Mouse (Mus musculus) layer of hippocampus, adult 9-11 months (tissue): ENCODE data around the gene Slc1a7.

Experiments
- DNase-seq: peaks from one replicate; pipeline ENCODE4 v3.0.0; 2022

Slc1a7 gene

GRCm38 (mm10) chr4:108015067-108015765, 47.1 kb downstream of the Slc1a7 start:
- no peak for DNase-seq

DNA sequence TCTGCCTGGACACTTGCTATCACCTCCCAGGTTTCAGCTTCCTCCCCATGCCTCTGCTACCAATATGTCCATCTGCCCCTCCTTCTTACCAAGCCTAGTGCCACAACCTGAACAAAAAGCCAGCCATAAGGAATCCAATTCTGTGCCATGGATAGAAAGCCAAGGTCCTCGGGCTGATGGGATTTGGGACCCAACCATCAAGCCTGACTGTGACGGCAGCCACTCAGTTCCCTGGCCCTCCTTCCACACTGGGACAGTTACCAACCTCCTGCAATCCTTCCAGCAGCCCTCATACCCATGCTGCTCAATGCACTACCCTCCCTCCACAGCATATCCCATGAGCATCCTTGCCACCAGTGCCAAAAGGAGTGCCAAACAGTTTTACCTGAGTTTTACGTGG, 48.2 kb downstream of the Slc1a7 start:
- DNase-seq, result no peak

- no peak for DNase-seq
Observed at GRCm38 (mm10) chr4:108017839-108018238, 49.7 kb downstream of the Slc1a7 start.

DNA sequence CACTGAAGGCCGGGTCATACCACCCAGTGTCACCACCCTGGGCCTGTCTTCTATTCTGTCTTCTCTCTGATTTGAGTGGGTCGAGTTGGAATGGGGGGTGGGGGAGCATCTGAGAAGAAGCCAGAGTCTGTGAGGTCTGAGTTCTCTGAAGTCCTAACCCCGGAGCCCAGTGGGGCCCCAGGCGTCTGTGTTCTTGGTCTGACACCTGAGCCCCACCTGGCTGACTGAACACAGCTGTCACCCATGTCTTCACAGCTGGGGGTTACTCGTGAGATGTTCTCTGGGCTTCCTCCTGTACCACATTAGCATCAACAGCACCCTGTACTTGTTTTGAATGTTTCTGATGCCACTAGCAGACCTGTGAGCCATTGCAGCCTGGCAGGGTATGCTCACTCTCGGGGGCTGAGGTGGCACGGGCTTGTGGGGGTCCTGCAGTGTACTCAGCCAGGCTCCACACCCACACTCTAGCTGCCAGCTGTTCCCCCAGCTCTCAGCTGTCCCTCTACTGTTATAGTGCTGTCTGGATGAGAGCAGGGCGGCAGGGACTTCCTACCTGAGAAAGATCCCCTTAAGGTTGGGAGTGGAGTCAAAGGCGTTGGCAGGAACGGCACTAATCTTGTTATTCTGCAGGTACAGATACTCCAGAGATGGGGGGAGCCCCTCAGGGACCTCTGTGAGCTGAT, 50.2 kb downstream of the Slc1a7 start:
- no peak for DNase-seq

DNA sequence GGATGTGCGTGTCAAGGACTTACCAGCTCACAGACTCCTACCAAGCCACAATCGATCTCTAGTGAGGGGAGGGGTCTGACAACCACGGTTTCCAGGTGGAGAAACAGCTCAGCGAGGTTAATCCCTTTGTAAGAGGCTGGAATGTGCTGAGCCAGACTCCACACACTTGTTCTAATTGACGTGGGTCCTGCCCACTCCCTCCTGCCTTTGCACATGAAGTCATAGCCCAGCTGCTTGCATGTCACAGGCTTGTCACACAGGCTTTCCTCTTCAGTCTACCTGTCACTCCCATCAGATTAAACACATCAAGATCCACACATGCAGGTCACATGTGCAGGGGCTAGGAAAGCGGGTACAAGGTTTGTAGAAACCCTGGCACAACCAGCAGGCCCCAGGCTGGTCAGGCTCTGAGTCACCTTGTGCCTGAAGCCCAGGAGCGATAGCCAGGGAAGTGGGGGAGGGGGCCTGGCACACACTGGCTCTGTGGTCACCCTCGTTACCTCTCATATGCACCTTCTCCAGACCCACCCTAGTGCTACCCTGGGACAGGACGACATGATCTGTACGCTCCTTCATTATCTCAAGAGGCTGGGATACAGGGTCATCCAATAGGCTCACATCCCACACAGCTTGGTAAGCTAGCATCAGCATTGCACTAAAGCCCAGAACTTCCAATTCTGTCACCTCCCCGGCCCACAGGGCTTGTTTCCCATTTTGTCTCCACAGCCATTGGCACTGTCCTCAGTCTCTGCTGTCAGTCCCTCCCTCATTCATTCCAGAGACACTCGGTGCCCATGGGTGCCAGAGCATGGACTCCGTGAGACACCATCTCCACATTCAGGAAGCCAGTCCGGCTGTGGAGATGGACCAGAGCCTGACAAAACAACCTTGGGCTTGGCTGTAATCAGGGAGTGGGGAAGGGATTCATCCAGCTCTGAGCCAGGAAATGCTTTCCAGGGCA, 51.1 kb downstream of the Slc1a7 start:
- DNase-seq, result peak; percentile 51

DNA sequence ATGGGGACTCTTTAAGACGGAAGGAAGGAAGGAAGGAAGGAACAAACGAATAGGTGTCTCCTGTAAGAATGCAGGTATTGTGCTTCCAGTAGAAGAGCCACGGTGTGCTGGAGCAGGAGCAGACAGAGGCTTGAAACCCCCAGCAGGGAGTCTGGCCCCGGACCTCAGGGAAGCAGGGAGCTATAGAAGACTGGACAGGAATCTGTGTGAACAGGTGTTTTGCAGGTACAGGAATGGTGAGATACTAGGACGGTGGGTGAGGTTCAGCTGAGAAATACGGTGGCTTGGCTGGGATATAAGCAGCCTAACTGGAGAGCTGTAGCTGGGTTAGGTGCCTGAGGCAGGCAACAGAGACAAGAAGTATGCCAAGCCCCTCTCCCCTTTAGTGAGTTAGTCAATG, 52.0 kb downstream of the Slc1a7 start:
- DNase-seq, result no peak

DNA sequence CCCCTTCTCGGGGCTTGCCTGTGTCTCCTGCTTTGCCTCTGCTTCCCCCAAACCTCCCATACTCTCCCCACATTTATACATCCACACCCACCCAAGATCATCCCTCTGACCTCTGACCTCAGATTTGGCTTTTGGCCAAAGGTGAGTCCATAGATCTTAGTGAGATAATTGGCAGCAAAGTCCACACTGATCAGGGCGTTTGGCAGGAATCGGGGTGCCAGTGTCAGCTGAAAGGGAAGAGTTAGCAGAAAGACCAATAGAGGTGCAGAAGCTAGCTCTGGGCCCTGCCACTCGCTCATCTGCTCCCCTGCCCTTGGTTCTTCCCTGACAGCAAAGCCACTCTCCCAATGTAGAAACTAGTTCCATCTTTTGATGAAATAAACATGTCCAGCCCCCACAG, 55.1 kb downstream of the Slc1a7 start:
- DNase-seq, result no peak

- DNase-seq, result no peak
Observed at GRCm38 (mm10) chr4:108024641-108025040, 56.5 kb downstream of the Slc1a7 start.

DNA sequence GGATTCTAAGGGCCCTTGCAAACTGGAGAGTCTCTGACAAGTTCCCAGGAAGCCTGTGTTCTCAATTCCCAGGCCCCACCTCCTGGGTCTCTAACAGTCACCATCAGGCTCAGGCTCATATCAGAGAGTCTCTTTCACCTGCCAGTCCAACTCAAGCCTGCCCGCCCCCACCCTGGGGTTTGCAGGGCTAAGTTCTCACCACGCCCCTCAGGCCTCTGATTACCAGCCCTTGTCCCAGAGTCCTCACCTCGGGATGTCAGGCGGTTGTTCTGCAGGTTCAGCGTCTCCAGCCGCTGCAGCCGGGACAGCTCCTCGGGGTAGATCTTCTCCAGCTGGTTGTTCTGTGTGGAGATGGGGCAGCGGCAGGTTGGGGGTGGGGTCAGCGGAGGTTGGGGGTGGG, 57.1 kb downstream of the Slc1a7 start:
- no peak for DNase-seq

- no peak for DNase-seq
Observed at GRCm38 (mm10) chr4:108026193-108026592, 58.1 kb downstream of the Slc1a7 start.

GRCm38 (mm10) chr4:108030888-108031501, 62.9 kb downstream of the Slc1a7 start:
- no peak for DNase-seq

DNA sequence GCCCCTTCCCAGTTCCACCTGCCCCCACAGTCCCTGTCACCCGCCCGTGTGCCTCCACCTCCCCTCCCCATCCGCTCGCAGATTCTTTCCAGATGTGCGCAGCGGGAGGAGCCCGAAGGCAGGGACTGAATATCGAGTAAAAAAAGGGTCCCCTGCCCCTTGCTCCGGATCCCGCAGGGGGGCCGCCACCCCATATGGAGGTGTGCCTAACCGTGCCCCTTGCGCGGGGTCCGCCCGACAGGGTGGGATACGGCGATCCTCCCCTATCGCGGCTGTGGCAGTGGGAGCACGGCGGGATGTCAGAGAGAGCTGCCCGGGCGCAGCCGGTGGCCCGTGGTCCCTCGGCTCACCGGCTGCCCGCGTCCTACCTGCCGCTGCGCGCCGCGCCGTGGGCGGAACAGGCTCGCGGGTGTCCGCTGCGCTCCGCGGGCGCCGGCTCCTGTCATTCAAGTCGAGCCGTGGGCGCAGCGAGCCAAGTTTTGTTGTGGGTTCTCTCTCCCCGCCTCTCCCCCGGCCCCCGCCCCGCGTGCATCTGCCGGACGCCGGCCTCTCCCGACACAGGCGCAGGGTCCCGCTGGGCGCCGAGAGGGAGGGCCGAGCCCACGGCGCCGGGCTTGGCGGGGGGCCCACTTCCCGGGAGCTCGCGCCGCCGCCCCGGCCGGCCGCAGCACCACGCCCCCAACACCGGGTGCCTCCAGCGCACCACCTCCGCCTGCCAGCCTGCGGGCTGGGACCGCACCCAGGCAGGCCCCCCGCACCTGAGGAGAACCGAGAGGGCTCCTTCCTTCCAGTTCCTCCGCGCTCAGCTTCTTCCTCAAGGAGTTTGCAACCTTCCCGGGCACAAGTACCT, 63.6 kb downstream of the Slc1a7 start:
- DNase-seq, result peak; percentile 42

GRCm38 (mm10) chr4:108032352-108032849, 64.3 kb downstream of the Slc1a7 start:
- no peak for DNase-seq

GRCm38 (mm10) chr4:108033041-108033764, 65.1 kb downstream of the Slc1a7 start:
- no peak for DNase-seq

DNA sequence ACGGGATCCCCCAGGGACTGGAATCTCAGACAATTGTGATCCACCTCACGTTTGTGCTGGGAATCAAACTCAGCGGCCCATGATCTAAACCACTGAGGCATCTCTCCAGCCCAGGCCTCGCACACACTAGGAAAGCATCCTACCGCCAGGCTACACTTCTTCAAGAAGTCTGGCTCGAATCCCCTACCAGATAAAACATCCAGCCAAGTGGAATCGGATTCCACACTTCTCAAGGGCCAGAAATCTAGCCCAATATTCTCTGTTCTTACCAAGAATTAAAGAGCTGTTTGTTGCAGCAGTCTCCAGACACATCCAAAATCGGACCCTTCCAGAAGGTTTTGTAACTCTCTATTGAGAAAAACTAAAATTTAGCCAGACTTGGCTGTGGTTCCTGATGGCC, 68.9 kb downstream of the Slc1a7 start:
- no peak for DNase-seq

DNA sequence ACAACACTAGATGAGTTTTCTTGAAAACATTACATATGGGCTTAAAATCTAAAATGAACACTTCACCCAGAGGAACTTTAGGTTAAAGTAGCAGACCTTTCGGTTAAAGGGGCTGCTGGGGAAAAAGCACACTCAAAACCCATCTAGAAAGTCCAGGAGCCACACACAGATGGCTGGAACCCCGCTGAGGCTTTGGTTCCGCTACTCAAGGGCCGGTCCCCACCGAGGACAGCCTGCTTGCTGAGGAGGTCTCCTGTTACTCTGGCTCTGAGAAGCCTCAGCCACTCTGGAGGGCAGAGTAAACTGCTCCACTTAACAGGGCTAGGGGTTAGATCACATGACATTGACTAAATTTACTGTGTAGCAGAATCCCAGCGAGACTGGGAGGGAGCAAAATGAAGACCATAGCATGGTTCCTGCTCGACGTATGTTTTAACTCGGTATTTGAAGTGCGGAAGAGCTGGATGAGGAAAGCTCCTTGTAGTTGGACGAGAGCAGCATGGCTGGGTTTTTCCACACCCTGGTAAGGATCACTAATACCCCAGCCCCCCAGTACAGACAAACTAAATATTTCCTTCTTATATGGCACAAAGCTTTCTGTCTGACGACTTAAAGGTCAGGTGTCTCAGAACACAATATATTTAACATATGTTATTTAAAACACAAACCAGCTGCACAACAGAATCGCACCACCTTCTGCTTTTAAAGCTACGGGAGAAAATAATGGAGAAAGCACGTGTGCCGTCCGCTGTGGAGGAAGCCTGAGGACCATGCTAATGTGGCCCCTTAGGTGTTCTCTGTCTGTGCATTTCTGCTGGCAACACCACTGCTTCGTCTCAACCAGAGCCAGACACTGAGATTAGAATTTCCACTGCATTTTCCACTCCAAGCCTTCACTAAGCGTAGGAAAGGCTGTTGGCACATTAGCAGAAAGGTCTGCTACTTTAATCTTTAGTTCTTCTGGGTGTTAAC, 77.3 kb downstream of the Slc1a7 start:
- DNase-seq, result no peak

GRCm38 (mm10) chr4:108046136-108046535, 78.0 kb downstream of the Slc1a7 start:
- no peak for DNase-seq

- DNase-seq, result peak; percentile 30
Observed at GRCm38 (mm10) chr4:108051687-108052274, 83.6 kb downstream of the Slc1a7 start.

DNA sequence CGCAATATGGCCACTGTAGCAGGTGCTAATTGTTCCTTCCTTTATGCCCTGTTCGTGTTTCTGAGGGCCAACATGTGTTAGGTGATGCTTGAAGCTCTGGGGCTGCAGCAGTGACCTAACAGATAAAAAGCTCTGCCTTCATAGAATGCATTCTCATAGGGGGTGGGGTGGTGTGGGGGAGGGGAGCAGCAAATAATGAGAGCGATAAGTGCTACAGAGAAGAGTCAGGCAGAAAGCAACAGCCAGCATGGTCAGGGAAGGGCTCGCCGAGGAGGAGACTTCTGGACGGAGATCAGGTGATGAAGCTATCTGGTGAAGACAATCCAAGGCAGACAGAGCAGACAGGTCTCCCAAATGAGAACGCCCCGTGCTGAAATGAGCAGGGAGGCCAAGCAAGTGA, 84.5 kb downstream of the Slc1a7 start:
- no peak for DNase-seq

GRCm38 (mm10) chr4:108055873-108056272, 87.7 kb downstream of the Slc1a7 start:
- no peak for DNase-seq
